Mouse (Mus musculus) regulatory T cell (primary cell): Measurements from ENCODE around the gene Gm17654.
"Not testable (repeated sequence)": the region's sequence is repeated elsewhere in the genome, so short reads cannot be mapped to it uniquely, and the experiment has no call there.

Experiments used
- in situ Hi-C: fragments of 300-600 bp; cut with MboI, MseI; formaldehyde crosslinking; loops from one replicate; pipeline ENCODE4 v1.15.1; 2025; ENCODE audit warnings: high pct_unique_total_duplicates

Gm17654 gene

GRCm38 (mm10) chr14:43579046-43579445, at the start of gene Gm17654:
Gm17654 (minus strand) TSS chr14:43579146.
- in situ Hi-C loops: loop anchor here (5.0 kb wide), 1 partner anchor 1957 kb away; the partner anchor contains the start of gene Gm3072

GRCm38 (mm10) chr14:43607913-43608312, 29.0 kb upstream of the Gm17654 start, which contains the start of gene Gm10375:
Gm10375 (minus strand) TSS chr14:43608013.
- in situ Hi-C loops: loop anchor here (10.0 to 25.0 kb wide), 3 partner anchors 596 to 1621 kb away; partner anchors contain the start of genes Gm10376 and Gm3543

GRCm38 (mm10) chr14:43577969-43578368, 977 bp downstream of the Gm17654 start:
- in situ Hi-C loops: loop anchor here (5.0 kb wide), 1 partner anchor 1956 kb away; the partner anchor contains the start of gene Gm3072

GRCm38 (mm10) chr14:43552271-43552670, 26.7 kb downstream of the Gm17654 start:
- in situ Hi-C loops: loop anchor here (5.0 kb wide), 1 partner anchor 285 kb away; no protein-coding TSS in a partner anchor

GRCm38 (mm10) chr14:43546281-43546680, 32.7 kb downstream of the Gm17654 start:
- in situ Hi-C loops: not testable (repeated sequence)

- in situ Hi-C loops: not testable (repeated sequence)
Measured at GRCm38 (mm10) chr14:43543276-43543675, 35.7 kb downstream of the Gm17654 start, which contains the start of gene Gm5799. Gm5799 (plus strand) TSS chr14:43543576.

- in situ Hi-C loops: loop anchor here (10.0 kb wide), 1 partner anchor 1973 kb away; no protein-coding TSS in a partner anchor
Measured at GRCm38 (mm10) chr14:43538144-43538543, 40.8 kb downstream of the Gm17654 start.

GRCm38 (mm10) chr14:43532387-43532786, 46.6 kb downstream of the Gm17654 start:
- in situ Hi-C loops: loop anchor here (10.0 kb wide), 1 partner anchor 1968 kb away; no protein-coding TSS in a partner anchor

GRCm38 (mm10) chr14:43532011-43532383, 46.9 kb downstream of the Gm17654 start:
- in situ Hi-C loops: loop anchor here (10.0 kb wide), 1 partner anchor 1967 kb away; no protein-coding TSS in a partner anchor

GRCm38 (mm10) chr14:43531052-43532010, 47.6 kb downstream of the Gm17654 start:
- in situ Hi-C loops: loop anchor here (10.0 kb wide), 1 partner anchor 1967 kb away; no protein-coding TSS in a partner anchor
